Mouse (Mus musculus): ENCODE results near the gene Zfp831.
A peak's percentile ranks its signal among the peaks of the same experiment; 100 is the strongest.

Zfp831 gene

DNA sequence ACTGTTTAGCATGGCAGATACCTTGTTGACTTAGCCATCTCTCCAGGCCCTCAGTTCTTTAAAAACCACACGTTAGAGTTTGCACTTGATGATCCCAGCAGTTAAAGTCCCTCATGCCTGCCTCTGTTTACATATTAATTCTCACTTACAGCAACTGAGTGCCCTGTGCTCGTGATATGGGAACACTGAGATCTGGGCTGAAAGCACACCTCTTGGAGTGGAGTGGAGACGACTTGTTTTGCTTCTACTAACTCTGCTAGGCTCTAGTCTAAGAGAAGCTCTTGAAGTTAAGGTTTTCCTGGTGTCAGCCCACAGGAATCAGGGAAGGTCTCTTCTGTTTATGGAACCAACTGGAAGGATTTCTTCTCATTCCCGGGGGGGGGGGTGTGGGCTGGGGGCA, 9.5 kb downstream of the Zfp831 start:
- DNase-seq: no peak

DNA sequence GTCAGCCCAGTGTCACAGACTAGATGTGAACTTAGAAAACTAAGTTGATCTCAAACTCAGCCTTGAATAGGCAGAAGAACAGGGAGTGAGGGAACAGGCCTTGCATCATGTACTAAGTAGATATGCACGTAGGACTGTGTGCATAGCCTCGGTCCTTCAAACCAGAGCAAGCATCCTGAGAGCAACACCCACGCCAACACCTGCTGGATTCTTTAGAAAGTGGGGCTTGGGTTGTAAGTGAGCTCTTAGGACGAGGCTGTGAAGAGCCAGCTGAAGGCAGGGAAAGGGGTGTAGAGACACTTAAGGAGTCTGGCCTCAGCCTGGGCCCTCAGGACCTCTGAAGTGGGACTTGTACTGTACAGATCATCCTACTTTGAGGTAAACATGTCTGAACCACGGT, 12.0 kb downstream of the Zfp831 start:
- DNase-seq: no peak

DNA sequence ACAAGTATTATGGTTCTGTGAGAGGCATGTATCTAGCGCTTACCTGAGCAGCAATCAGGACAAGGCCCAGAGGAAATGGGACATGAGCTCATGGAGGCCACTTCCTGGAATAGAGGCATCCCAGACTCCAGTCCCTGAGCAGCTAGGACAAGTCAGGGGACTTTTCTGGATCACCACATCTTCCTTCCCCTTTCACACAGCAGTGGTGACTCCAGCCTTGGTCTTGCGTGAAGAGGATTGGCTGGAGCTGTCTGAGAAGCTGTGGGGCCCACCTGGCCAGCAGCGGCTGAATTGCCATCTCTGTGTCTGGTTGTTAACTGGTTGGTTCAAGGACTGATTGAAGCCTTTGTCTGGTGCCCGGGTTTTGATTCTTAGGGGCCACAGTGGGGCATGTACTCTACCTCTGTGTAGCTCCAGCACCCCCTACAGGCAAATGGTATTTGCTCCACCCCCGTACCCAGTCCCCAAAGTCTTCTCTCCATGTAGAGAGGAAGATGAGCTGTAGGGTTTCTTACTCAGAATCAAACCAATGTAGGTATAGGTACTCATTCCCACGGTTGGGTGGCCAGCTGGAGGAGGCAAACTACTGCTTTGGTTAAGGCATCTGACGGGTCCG, 15.0 kb downstream of the Zfp831 start:
- peak; percentile 78 for DNase-seq

DNA sequence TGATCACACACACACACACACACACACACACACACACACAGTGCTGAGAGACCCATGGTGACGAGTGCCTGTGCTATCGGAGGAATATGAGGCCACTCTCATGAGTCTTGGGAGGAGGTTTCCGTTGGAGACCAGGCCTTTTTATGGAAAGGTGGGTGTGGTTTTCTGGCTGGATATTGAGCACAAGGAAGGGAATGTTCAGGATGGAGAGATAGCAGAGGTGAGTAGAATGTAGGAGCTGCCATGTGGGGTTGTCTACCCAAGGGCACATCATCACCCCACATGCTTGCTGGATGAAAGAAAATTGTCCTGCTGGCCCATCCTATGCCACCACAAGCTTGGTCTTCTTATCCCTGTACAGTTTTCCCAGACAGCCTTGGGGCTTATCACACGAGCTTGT, 16.5 kb downstream of the Zfp831 start:
- DNase-seq: no peak

DNA sequence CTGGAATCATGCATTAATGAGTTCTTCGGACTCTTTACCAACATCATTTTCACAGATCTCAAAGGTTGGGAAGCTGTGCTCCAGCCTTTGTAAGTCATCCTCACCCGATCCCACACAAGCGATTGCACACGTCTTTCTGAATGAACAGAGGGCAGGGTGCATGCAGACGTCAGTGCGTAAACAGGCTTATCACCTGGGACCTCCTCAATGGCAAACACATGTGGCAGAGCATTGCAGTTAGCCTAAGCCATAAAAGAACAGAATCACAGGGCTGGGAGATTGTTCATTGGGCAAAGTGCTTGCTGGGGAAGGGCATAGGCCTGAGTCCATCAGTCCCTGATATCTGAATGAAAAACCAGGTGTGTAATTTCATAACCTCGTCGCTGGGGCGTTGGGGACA, 17.0 kb downstream of the Zfp831 start:
- DNase-seq: no peak

DNA sequence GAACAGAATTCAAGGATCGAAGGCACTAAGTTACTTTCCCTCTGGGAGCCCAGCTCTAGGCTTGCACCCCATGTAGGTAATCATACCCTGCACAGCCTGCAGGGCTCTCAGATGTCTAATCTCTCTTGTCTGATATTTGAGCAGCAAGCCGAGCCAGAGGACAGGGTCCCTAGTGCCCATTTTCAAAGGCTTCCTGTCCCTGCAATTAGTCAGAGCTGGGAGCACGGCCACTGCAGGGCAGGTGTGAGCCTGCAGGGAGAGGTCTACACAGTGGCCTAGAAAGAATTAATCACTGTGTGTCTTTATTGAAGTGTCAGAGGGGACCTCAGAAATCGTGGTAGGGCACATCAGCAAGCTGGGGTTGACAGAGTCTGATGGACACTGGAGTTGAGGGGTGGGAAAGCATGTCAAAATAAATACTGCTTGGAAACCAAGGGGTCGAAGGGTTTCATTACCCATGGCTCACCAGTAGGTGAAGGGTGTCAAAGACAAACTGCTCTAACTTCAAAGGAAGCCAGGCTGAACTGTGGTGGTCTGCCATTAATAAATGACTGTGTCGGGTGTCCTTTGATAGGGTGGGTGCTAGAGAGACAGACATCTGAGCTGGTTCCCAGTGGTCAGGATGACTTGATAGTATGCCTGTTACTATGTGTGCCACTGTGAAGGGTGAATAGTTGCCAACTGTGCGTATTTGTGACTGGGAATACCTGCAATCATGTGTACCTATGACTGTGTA, 18.3 kb downstream of the Zfp831 start:
- DNase-seq: no peak

DNA sequence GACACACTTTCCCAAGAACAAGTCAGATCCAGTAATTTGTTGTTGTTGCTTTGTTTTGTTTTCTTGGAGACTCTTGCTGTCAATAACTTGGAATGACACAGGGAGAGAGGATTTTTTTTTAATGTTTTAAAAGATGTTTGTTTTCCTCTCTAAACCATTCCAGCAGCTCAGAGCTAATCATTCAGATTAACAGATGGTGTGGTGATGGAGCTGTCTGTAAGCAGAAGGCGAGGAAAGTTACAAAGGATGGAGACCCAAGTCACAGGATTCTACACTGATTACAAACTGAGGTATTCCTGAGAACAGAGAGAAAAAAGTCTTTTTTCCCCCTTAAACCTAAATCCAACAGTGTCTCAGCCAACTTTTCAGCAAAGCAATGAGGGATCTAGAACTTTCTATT, 19.3 kb downstream of the Zfp831 start:
- DNase-seq: no peak

DNA sequence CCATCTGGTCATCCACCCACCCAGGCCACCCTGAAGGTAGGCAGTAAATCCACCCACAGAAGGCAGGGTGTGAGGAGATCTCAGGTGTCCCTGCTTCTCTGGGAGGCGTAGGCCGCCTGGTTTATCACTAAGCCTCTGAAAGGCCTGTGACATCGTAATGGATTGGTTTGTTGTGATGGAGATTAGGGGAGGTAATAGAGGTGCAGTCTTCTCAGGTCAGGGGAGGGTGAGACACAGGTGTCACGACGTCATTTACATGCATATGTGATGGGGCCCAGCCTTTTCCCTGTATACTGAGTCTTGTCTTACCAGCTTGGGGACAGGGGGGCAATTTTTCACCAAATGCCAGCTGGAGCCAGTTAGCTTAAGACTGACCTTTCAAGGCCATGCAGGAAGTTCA, 22.1 kb downstream of the Zfp831 start:
- no peak for DNase-seq

DNA sequence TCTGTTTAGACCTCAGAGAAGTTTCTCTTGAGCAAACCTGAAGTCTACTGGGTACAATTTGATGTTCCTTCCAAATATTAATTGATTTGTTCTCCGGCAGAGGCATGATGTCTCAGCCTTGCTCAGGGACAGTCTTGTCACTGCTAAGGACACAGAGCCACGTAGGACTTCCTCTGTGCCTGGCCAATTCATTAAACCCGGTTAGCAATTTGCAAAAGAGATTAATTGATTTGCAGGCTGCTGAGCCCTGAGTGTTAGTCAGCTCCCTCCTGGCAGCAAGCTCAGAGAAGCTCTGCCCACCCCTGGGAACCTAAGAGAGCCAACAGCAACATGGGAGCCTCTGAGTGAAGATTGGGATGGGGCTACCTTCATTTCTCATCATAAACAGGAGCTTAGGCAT, 25.5 kb downstream of the Zfp831 start:
- DNase-seq: no peak

DNA sequence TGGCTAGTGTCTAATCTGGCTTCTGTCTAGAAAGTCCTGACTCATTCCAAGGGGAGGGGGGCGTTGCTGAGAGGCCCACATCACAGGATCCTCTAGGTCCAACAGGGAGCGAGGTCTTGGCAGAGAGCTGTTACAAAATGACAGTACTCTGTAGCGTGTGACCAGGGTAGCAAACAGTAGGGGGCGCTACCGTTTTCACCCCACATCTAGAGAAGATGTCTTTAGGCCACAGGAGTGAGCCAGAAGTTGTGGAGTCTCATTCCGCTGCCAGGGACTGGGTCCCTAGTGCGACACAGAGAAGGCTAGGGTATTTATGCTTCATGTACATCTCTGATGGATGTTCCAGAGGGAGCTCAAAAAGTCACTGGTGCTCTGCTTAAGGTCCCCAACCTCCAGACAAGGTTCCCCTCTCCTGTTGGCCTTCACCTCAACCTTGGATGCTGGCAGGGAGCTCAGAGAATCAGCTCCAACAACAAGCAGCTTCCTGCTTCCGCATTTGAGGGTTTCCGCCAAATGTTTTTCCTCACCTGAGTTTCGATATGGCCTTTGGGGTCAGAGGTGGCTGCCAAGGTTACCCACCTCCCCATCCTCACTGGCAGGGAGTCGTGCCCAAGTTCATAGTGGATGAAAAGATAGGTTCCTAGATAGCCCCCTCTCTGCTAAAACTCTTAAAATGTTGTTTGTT, 29.3 kb downstream of the Zfp831 start:
- DNase-seq: peak; percentile 31

DNA sequence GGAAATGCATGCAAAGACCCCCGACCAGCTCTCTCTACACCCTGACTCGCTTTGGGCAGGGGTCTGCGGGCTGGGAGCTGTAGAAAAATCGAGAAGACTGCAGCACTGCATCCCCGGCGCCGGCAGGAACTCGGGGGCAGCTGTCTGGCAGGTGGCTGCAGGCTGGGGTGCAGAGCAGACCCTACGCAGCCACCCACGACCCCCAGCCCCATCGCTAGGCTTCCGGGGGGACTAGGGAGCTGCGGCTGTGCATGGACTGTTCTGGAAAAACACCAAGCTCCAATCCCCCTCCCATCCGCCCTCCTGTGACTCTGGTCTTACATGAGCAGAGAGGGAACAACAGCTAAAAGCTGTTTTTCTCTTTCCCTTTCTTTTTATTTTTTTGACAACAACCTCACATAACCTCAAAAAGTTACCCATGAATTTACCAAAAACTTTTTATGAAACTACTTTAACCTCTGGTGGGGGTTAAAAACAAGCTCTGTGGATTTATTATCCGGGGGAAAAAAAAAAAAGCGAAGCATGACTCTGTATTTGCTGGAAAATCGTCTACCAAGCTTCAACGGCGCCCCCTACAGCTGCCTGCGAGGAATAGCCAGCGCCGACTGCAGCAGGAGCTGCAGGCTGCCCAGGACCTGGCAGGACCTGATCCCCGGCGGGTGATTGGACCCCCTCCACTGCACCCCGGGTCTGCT, 30.4 kb downstream of the Zfp831 start:
- DNase-seq: peak; percentile 88

DNA sequence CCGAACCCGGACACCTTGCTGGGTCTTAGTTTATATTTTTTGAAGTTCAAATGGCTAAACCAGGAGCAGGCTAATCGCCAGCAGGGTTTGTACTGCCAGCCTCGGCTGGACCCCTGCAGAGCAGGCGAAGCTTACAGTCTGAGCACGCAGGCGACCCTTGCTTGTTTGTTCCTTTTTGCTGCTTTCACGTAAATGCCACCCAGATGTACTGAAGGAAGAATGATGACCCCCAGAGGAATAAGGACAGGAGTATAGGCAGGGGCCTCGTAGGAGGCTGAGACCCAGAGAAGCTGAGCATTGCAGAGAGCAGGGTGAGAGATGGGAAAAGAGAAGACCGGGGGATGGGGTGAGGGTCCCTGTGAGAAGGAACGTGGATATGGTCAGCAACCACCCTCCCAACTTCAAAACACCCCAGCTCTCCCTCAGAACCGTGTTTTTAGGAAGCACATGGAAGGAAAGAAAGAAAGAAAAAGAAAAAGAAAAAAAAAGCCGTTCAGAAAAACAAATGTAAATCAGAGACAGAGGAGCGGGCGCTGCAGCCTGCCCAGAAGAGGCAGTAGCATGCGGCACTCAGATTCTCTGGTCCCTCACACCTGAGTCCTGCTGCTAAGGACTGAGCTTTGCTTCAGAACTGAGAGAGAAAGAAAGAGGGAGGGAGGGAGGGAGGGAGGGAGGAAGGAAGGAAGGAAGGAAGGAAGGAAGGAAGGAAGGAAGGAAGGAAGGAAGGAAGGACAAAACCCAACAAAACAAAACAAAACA, 31.1 kb downstream of the Zfp831 start:
- no peak for DNase-seq

DNA sequence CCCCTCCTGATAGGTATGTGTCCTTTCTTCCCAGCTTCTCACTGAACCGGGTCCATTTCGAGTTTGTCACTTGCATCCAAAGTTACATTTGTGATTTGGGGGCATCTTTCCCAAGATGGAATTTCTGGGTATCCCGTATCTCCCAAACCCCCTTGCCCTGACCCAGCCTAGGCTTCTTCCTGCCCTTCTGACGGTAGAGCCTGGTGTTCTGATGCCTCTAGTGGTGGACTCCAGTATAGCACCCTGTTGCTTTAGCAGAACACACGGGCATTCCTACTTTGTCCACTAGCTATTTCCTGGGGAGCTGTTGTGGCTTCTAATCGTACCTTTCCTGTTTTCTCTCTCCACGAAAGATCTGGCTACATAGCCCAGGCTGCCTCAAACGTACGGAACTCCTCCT, 32.3 kb downstream of the Zfp831 start:
- DNase-seq: peak; percentile 81

DNA sequence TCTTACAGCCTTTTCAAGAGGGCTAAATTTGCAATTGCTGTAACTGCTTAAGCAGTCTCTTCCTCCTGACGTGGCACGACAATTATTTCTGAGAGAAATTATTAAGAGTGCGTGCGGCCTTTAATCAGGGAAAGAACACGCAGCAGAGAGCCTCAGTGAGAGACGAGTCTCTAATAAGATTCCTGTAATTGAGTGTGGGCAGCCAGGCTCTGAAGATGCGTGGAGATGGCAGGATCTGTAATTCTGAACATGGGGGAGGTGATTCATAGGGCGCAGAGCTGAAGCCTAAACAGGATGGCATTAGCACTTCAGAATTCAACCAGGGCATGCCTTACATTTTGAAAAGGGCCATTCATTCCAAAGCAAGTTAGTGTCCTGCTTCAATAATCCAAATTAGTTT, 58.0 kb downstream of the Zfp831 start:
- DNase-seq: no peak

DNA sequence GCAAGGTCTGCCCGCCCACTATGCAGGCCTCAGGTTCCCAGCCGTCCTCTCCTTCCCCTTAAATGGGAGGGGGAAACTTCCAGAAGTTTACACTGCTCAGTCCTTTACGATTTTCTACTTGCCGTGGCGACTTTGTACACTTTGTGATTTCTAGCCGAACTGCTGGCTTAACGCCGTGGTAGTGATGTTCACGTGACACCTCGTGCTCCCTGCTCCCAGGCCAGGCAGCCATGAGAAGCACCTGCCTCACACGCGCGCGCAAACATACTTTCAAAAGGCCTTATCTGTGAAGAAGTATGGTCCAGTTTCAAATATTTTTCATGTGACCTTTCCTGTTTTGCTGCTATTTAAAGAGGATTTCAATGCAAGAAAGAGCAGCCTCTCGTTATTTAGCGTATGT, 63.8 kb downstream of the Zfp831 start:
- DNase-seq: no peak

DNA sequence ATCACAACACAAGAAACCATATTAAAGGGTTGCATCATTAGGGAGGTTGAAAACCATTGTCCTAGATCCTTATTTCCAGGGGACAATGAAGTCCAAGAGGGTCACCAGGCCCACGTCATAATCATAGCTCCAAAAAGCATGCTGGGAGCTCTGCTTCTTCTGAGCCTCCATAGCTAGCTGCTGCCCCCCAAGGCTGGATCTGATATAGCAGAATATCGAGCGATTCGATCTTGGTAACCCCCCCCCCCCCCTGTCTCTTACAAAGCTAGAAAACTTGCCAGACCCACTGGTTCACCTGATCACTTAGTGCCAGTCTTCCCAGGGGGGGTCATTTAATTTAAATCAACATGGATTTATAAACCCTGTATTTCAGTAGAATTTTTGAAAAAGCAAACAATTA, 65.3 kb downstream of the Zfp831 start:
- no peak for DNase-seq

DNA sequence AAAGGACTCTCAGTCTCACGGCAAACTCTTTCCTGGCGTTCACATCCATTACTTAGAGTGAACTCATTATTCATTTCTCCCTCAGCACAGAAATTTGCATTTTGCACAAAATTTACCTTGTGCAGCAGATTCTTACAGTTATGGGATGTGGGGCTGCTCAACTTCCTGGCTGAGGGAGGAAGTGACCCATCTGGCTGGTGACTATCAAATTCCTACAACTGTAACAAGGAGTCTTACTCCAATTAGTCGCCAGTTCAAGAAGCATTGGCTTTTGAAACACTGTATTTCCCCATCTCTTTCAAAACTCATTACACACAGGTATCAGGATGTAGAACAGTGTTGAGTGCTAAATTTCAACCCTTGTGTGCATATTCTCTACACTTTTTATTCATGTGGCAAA, 66.9 kb downstream of the Zfp831 start:
- DNase-seq: no peak

DNA sequence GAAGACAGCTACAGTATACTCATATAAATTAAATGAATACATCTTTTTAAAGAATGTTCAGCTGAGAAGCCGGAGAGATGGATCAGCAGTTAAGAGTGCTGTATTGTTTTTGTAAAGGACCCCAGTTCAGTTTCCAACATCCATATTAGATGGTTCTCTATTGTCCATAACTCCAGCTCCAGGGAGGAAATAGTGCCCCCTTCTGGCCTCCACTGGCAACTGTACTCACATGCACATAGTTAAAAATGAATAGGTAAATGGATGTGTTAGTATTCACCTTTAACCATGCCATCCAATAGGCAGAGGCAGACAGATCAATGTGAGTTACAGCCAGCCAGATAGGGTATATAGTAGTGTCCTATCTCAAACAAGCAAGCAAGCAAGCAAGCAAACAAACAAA, 68.7 kb downstream of the Zfp831 start:
- DNase-seq: no peak

DNA sequence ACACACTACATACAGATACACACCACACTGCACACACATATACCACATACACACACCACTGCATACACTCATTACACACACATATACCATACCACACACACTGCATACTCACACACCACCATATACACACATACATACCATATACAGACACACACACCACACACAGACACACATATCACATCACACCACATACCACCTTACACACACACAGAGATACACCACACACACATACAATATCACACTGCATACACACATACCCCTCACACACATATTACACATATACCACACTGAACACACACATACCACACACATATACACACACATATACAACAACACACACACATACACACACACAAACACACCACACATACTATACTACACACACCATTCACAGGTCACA, 72.6 kb downstream of the Zfp831 start:
- no peak for DNase-seq

DNA sequence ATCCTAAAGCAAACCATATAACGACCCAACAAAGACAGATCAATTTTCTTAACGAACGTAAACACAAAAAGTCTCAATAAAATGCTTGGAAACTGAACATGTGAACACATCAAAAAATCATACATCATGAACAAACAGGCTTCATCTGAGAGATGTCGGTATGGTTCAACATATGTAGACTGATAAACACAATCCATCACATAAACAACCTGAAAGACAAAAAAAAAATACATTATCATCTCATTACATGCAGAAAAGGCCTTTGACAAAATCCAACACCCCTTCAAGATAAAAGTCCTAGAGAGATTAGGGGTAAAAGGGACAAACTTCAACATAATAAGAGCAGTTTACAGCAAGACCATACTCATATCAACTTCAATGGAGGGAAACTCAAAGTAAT, 74.5 kb downstream of the Zfp831 start:
- no peak for DNase-seq

DNA sequence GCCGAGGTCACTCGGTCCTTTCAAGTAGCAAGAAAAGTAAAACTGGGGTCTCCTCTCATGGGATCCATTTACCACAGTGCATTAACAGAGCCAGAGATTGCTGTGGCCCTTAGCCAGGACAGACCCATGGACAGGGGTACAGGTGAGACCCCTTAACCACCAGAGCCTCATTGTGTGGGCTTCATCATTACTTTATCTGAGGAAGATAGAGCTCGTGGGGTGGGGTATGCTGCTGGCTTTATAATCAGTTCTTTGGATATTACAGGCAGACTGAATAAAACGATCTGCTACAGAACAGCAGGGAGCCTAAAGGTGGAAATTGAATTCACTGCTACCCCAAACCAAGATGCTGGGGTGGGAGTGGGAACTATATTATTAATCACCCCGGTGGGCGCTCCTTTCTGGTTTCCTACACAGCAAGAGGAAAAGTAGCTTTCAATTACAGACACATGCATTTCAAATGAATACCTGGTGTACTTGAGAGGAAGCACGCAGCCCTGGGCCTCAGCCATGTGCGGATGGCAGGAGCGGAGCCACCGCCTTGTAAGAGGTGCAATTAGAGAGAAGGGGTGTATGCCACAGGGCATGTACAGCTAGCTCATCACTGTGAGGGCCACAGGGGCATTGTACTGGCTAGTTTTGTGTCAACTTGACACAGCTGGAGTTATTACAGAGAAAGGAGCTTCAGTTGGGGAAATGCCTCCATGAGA, 83.9 kb downstream of the Zfp831 start:
- DNase-seq: no peak

DNA sequence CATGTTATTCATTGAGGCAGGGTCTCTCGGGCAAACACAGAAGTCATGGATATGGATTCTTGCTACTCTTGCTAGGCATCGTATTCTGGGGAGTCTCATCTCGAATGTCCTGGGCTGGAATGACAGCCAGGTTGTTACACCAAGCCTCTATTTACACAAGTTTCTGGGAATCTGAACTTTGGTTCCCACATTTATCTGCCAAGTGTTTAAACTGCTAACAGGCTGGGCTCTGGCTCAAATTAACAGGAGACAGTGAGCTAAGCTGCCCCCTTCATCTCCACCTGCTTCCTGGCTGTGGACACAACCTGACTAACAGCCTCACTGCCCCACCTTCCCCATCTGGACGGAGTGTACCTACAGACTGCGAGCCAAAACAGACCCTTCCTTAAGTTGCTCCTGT, 88.6 kb downstream of the Zfp831 start:
- DNase-seq: no peak
